Mouse (Mus musculus) forelimb bud, embryonic 11.5 days (tissue): ENCODE results near the gene Smpx.

Experiments used
- DNase-seq: peaks from one replicate; pipeline ENCODE4 v3.0.0-alpha.2; 2012; ENCODE audit warnings: low read depth, low spot score

Gene Smpx

GRCm38 (mm10) chrX:157698862-157699261 lies at the start of gene Smpx:
Gene Smpx, plus strand, starts transcription at chrX:157698910.
- DNase-seq = no peak

GRCm38 (mm10) chrX:157655047-157655446 lies 43.7 kb upstream of the Smpx start:
- no peak for DNase-seq

DNA sequence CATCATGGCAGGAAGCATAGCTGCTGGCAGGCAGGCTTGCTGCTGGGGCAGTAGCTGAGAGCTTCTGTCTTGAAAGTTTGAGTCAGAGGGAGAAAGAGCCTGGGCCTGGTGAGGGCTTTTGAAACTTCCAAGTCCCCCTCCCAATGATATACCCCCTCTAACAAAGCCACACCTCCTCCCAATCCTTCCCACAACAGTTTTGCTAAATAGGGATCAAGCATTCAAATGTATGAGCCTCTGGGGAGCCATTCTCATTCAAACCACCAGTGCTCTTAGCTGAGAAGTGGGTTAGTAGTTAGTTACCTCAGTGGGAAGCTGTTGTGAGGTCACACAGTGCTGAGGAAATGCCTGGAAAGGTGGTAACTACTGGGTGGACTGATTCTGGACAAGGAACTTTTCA lies 41.4 kb upstream of the Smpx start:
- DNase-seq = no peak

DNA sequence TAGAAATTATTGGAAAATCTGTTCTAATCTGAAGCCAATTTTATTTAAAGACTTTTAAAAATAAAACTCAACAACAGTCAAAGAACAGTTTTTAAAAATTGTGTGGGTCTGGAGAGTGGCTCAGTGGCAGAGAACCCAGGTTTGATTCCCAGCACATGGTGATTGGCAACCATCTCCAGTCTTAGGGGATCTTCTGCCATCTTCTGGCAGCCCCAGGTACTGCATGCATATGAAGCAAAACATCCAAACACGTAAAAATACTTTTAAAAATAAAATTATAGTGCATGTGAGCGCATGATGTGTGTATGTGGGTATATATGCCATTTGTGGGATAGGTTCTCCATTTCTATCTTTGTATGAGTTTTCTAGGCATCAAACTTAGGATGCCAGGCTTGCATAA lies 26.9 kb upstream of the Smpx start:
- no peak for DNase-seq

DNA sequence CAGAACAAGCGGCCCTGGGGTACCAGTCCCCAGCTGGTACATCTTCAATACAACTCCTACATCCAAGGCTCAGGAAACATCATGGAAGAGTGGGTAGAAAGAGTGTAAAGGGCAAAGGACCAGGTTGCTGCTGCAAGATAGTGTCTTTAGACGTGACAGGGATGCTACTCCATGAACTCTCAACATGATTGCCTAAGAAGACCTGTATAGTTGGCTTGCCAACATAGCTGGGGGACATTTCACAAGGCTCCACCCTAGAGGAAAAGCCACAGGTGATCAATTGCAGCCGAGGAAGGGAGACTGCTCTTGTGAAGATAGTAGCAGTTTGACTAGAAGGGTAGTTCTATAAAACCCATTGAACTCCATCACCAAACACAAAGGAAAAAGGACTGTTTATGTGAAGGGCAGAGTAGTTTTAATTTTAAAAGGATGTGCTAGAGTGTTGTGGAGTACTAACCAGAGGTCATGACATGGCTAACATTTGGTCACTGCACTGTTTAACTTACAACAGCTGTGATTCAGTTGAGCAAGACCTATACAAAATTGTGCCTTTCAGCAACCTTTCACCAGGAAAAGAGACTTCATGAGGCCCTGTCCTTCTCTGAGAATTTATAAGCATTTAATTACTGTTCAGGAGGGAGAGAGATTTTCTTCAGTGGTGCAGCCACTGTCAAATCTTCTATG lies 23.9 kb upstream of the Smpx start:
- no peak for DNase-seq

- DNase-seq = no peak
Observed at GRCm38 (mm10) chrX:157691186-157691585, 7.5 kb upstream of the Smpx start.

- no peak for DNase-seq
Observed at GRCm38 (mm10) chrX:157697591-157698135, 1.0 kb upstream of the Smpx start.

DNA sequence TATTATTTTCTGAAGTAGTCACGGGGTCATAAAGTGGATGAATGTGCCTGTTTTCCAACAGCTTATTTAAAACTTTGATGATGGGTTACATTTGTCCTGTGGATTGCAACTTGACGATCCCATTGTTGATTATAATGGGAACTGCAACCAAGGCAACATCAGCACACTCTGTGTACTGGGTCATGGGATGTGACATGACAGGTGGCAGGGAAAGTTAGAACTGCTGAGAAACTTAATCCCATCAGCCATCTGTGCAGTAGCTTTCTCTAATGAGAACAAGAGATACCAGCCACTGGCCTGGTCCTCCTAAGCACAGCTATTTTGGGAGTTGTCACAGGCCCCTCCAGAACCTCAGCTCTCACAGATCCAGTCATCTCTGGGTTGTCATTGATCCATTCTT lies 8.5 kb downstream of the Smpx start:
- no peak for DNase-seq

- no peak for DNase-seq
Observed at GRCm38 (mm10) chrX:157708616-157709280, 10.0 kb downstream of the Smpx start.

DNA sequence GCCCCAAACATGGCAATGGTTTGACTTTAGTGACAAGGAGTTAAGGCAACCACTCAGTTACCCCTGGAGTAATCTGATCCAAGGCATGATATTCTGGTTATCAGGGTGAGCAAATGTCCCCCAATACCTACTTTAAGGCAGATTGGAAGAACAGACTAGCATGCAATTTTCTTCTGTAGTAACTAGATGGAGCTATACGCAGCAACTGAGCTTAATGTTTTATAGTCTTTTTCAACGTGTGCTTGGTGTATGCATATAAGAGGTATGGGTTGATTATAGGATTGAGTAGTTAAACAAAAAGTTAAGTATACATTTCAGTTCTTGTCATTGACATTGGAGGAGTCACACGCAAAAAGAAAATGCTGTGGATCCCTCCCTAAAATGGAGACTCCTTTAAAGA lies 21.2 kb downstream of the Smpx start:
- no peak for DNase-seq

- DNase-seq = peak; percentile 6
Observed at GRCm38 (mm10) chrX:157730622-157731341, 32.1 kb downstream of the Smpx start.

GRCm38 (mm10) chrX:157731658-157732314 lies 33.1 kb downstream of the Smpx start:
- DNase-seq = peak; percentile 75

GRCm38 (mm10) chrX:157732346-157732745 lies 33.6 kb downstream of the Smpx start:
- DNase-seq = no peak

- no peak for DNase-seq
Observed at GRCm38 (mm10) chrX:157733836-157734235, 35.1 kb downstream of the Smpx start.

- DNase-seq = no peak
Observed at GRCm38 (mm10) chrX:157734341-157734740, 35.6 kb downstream of the Smpx start.

- DNase-seq = no peak
Observed at GRCm38 (mm10) chrX:157747815-157748544, 49.3 kb downstream of the Smpx start.

- no peak for DNase-seq
Observed at GRCm38 (mm10) chrX:157754559-157754958, 55.8 kb downstream of the Smpx start.

- DNase-seq = no peak
Observed at GRCm38 (mm10) chrX:157762542-157762941, 63.8 kb downstream of the Smpx start.

- no peak for DNase-seq
Observed at GRCm38 (mm10) chrX:157801669-157802068, 103.0 kb downstream of the Smpx start.
